Mouse (Mus musculus) myocyte (in vitro differentiated cells): ENCODE data around the gene Fgfr1op2. TPM values are rescaled to one million over a fixed set of nuclear protein-coding genes. Genes with fewer than 3 reads are reported as not detected.
A peak's percentile ranks its signal among the peaks of the same experiment; 100 is the strongest.

Experiments used
- H3K27me3 ChIP-seq: one replicate; pipeline ENCODE4 v1.6.1; 2011; ENCODE audit not compliant: control insufficient read depth, insufficient read depth, insufficient read length
- H3K36me3 ChIP-seq: one replicate; pipeline ENCODE4 v1.6.1; 2011; ENCODE audit not compliant: control insufficient read depth, insufficient read depth
- H3K4me2 ChIP-seq: one replicate; pipeline ENCODE4 v1.6.1; 2011; ENCODE audit warnings: low read depth, control low read depth
- H3K4me3 ChIP-seq: one replicate; pipeline ENCODE4 v1.5.1; 2011; ENCODE audit warnings: mild to moderate bottlenecking, control low read depth, moderate library complexity
- H3K79me2 ChIP-seq: one replicate; pipeline ENCODE4 v1.6.1; 2011; ENCODE audit not compliant: control insufficient read depth, insufficient read depth
- H3ac ChIP-seq: one replicate; pipeline ENCODE4 v1.6.1; 2011; ENCODE audit not compliant: control insufficient read depth, insufficient read length
- CEBPB ChIP-seq: IDR thresholded peaks from 2 replicates; pipeline ENCODE4 v1.6.1; 2011; ENCODE audit warnings: mild to moderate bottlenecking, moderate library complexity; ENCODE audit not compliant: poor library complexity, insufficient read depth, severe bottlenecking
- E2F4 ChIP-seq: IDR thresholded peaks from one replicate; pipeline ENCODE4 v1.6.1; 2011; ENCODE audit warnings: mild to moderate bottlenecking, control low read depth, moderate library complexity; ENCODE audit not compliant: insufficient read depth
- MAX ChIP-seq: IDR thresholded peaks from one replicate; pipeline ENCODE4 v1.6.1; 2011; ENCODE audit warnings: low read depth, mild to moderate bottlenecking, control low read depth
- MYOD1 ChIP-seq, 3 experiments: IDR thresholded peaks; one replicate each; pipeline ENCODE4 v1.6.1; 2011; ENCODE audit warnings: control low read depth in 2 of 3, low read depth in 2 of 3, mild to moderate bottlenecking in 2 of 3, moderate library complexity in 1 of 3; ENCODE audit not compliant: insufficient read length in 2 of 3, control insufficient read depth in 1 of 3
- MYOG ChIP-seq, 3 experiments: IDR thresholded peaks; one replicate each; pipeline ENCODE4 v1.6.1; 2011; ENCODE audit warnings: control low read depth in 2 of 3, low read depth in 2 of 3, mild to moderate bottlenecking in 2 of 3; ENCODE audit not compliant: insufficient read length in 2 of 3, control insufficient read depth in 1 of 3, insufficient read depth in 1 of 3
- POLR2A ChIP-seq: IDR thresholded peaks from one replicate; pipeline ENCODE4 v1.6.1; 2011; ENCODE audit warnings: low read depth, mild to moderate bottlenecking, control low read depth, moderate library complexity; ENCODE audit not compliant: insufficient read length
- POLR2AphosphoS2 ChIP-seq: IDR thresholded peaks from one replicate; pipeline ENCODE4 v1.6.1; 2011; ENCODE audit warnings: low read depth, control low read depth; ENCODE audit not compliant: insufficient read length
- REST ChIP-seq: IDR thresholded peaks from one replicate; pipeline ENCODE4 v1.6.1; 2011; ENCODE audit warnings: mild to moderate bottlenecking, control low read depth, moderate library complexity; ENCODE audit not compliant: insufficient read depth, insufficient read length
- SRF ChIP-seq: IDR thresholded peaks from one replicate; pipeline ENCODE4 v1.6.1; 2011; ENCODE audit warnings: low read depth; ENCODE audit not compliant: control insufficient read depth, insufficient read length
- TCF12 ChIP-seq: IDR thresholded peaks from one replicate; pipeline ENCODE4 v1.6.1; 2011; ENCODE audit warnings: mild to moderate bottlenecking, control low read depth; ENCODE audit not compliant: poor library complexity, insufficient read depth, severe bottlenecking
- TCF3 ChIP-seq: IDR thresholded peaks from one replicate; pipeline ENCODE4 v1.6.1; 2011; ENCODE audit warnings: low read depth, control low read depth; ENCODE audit not compliant: insufficient read length
- USF1 ChIP-seq: IDR thresholded peaks from one replicate; pipeline ENCODE4 v1.6.1; 2011; ENCODE audit warnings: low read depth, mild to moderate bottlenecking, control low read depth, moderate library complexity
- polyA plus RNA-seq: library from polyadenylated mRNA; unstranded; fragments of >200 nt; fragmentation: generic; extraction: Trizol; gene quantifications from one replicate; pipeline ENCODE4 v1.2.1, GENCODE M21; 2012; ENCODE audit warnings: missing spikeins

Fgfr1op2 gene
- polyA plus RNA-seq, 1 experiment: 54.4 TPM

DNA sequence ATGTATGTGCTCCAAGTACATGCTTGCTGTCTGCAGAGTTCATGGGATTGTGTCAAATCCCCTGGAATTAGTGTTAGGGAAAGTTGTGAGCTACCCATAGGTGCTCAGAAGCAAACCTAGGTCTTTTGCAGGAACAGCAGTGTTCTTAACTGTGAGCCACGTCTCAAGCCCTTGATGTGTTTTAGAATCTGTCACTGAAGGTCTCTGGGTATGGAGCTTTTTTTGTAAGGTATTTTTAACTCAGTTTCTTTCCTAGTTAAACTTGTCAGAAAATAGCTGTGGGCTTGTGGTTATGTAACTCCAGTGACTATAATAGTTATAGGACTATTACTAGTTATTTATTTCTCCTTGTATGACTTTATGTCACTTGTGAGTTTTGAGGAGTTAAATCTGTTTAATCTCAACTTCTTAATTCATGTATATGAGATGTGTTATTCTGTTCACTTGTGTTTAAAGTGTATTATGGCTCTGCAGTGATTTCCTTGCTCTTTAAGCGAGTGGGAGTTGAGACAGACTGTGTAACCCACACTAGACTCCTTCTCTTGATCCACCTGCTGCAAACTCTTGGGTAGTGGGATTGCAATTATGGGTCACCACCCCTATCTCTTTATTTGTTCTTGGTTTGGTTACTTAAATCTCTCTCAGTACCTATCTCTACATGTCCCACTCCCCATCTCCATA is 6.5 kb downstream of the Fgfr1op2 start:
- Histone ChIP-seq H3K36me3 (peaks cover 17% of the 10 kb centered on the region), H3ac (no peak overlapping the region), H3K79me2 (peaks cover 77% of the 10 kb centered on the region), H3K27me3 (no peaks in the 10 kb centered on the region), H3K4me2 (peak overlapping the region; percentile 30), H3K4me3 (no peak overlapping the region)
- TF ChIP-seq REST (no peak), POLR2A (no peak)

DNA sequence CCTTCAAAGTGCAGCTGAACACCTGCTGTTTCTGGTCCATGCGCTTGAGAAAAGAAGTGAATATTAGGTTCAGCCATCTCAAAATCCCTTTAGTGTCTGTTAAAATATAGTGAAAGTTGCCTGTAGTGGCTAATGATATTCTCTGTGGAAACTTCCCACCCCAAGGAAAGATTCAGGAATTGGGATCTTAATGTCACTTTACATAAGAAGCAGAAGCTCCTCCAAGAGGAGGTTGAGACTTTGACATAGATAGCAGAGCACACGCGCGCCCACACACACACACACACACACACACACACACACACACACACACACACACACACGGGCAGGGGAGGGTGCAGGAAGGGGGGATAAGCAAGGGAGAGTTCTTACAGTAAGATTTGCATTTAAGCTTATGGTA is 8.1 kb downstream of the Fgfr1op2 start:
- H3K27me3 ChIP-seq: no peaks in the 10 kb centered on the region
- H3K79me2 ChIP-seq: peaks cover 60% of the 10 kb centered on the region
- no peak overlapping the region for H3K4me2 ChIP-seq
- TF ChIP-seq USF1 (no peak), MAX (no peak), TCF3 (no peak), SRF (no peak), E2F4 (no peak), POLR2AphosphoS2 (no peak), MYOD1 (IDR thresholded peaks at IDR 0.05; ENCODE audit: control insufficient read depth in 1 of 3, insufficient read length in 2 of 3, low read depth in 2 of 3) (no peak), CEBPB (no peak), MYOG (IDR thresholded peaks at IDR 0.05; ENCODE audit: control insufficient read depth in 1 of 3, insufficient read depth in 1 of 3, insufficient read length in 2 of 3, low read depth in 2 of 3) (no peak), TCF12 (no peak)
- H3K36me3 ChIP-seq: peaks cover 29% of the 10 kb centered on the region
- H3ac ChIP-seq: no peak overlapping the region
- H3K4me3 ChIP-seq: no peak overlapping the region

DNA sequence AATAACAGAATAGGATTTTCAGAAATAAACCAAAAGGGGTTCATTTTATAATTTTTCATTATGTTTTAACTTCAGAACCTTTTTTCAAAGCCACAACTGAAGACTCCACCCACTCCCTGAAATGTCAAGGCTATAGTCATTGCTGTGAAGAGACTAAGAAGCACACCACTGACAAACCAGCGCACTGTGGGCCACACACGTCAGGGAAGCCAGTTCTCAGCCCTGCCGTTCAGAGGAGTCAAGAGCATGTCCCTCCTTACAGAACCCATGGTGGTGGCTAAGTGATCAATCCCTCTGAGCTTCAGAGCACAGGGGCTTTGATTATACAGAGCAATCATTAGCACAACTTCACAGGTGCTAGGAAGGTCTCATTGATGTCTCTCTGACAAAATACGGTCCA is 25.6 kb downstream of the Fgfr1op2 start:
- Histone ChIP-seq H3K36me3 (peaks cover 30% of the 10 kb centered on the region), H3K79me2 (no peaks in the 10 kb centered on the region), H3K27me3 (no peaks in the 10 kb centered on the region), H3ac (no peak overlapping the region), H3K4me3 (no peak overlapping the region), H3K4me2 (no peak overlapping the region)
- TF ChIP-seq REST (no peak), CEBPB (no peak), MYOD1 (IDR thresholded peaks at IDR 0.05; ENCODE audit: control insufficient read depth in 1 of 3, insufficient read length in 2 of 3, low read depth in 2 of 3) (no peak), E2F4 (no peak), POLR2AphosphoS2 (no peak), TCF3 (no peak), POLR2A (no peak), USF1 (no peak), SRF (no peak)

- no peak overlapping the region for H3K4me2 ChIP-seq
- no peak overlapping the region for H3K4me3 ChIP-seq
- TF ChIP-seq POLR2AphosphoS2 (no peak), E2F4 (no peak), MYOD1 (IDR thresholded peaks at IDR 0.05; ENCODE audit: control insufficient read depth in 1 of 3, insufficient read length in 2 of 3, low read depth in 2 of 3) (no peak), CEBPB (no peak), MYOG (IDR thresholded peaks at IDR 0.05; ENCODE audit: control insufficient read depth in 1 of 3, insufficient read depth in 1 of 3, insufficient read length in 2 of 3, low read depth in 2 of 3) (no peak), REST (no peak), TCF3 (no peak), POLR2A (no peak), USF1 (no peak), SRF (no peak), TCF12 (no peak), MAX (no peak)
- H3ac ChIP-seq: no peak overlapping the region
- no peaks in the 10 kb centered on the region for H3K79me2 ChIP-seq
- H3K36me3 ChIP-seq: peaks cover 24% of the 10 kb centered on the region
- no peaks in the 10 kb centered on the region for H3K27me3 ChIP-seq
Measured at GRCm38 (mm10) chr6:146603651-146604050, 26.6 kb downstream of the Fgfr1op2 start.

DNA sequence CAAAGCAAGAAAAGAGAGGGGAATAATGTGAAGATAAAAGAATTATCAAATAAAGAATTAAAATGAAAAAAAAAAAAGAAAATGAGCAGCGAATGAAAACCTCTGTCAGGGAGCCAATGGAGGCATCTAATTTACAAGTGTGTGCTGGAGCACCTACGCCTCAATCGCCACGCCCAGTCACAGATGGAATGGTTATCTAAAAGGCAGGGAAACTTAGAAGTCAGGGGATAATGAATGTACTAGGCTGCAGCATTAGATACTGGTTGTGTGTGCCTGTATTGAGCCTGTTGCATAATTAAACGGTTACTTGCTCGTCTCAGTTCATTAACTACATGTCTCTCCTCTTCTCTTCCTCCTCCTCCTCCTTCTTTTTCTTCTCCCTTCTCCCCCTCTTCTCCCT is 34.4 kb downstream of the Fgfr1op2 start:
- TF ChIP-seq SRF: no peak
- TF ChIP-seq TCF12: no peak
- no peak for TF ChIP-seq POLR2AphosphoS2
- TF ChIP-seq CEBPB: no peak
- no peak for TF ChIP-seq POLR2A
- no peak for TF ChIP-seq E2F4
- no peak for TF ChIP-seq TCF3
- TF ChIP-seq MAX: no peak
- TF ChIP-seq MYOD1 (IDR thresholded peaks at IDR 0.05; ENCODE audit: control insufficient read depth in 1 of 3, insufficient read length in 2 of 3, low read depth in 2 of 3): no peak
- TF ChIP-seq USF1: no peak
- TF ChIP-seq REST: no peak
- no peak for TF ChIP-seq MYOG (IDR thresholded peaks at IDR 0.05; ENCODE audit: control insufficient read depth in 1 of 3, insufficient read depth in 1 of 3, insufficient read length in 2 of 3, low read depth in 2 of 3)
- Histone ChIP-seq H3K4me3 (no peak overlapping the region), H3K36me3 (no peaks in the 10 kb centered on the region), H3ac (no peak overlapping the region), H3K27me3 (no peaks in the 10 kb centered on the region), H3K4me2 (no peak overlapping the region), H3K79me2 (no peaks in the 10 kb centered on the region)
